Mouse (Mus musculus) lung, adult 2 months (tissue): ENCODE data around the gene Ces1e.

Experiments
- CTCF ChIP-seq: fragments of 200-500 bp; IDR thresholded peaks from 2 replicates; pipeline ENCODE4 v1.5.1; 2011; ENCODE audit warnings: mild to moderate bottlenecking, low read length, control low read depth; ENCODE audit not compliant: insufficient read depth
- POLR2A ChIP-seq: fragments of 200-500 bp; IDR thresholded peaks from 2 replicates; pipeline ENCODE4 v1.6.1; 2011; ENCODE audit warnings: low read depth, mild to moderate bottlenecking, control low read depth, low read length, borderline replicate concordance; ENCODE audit errors: extremely low read depth

DNA sequence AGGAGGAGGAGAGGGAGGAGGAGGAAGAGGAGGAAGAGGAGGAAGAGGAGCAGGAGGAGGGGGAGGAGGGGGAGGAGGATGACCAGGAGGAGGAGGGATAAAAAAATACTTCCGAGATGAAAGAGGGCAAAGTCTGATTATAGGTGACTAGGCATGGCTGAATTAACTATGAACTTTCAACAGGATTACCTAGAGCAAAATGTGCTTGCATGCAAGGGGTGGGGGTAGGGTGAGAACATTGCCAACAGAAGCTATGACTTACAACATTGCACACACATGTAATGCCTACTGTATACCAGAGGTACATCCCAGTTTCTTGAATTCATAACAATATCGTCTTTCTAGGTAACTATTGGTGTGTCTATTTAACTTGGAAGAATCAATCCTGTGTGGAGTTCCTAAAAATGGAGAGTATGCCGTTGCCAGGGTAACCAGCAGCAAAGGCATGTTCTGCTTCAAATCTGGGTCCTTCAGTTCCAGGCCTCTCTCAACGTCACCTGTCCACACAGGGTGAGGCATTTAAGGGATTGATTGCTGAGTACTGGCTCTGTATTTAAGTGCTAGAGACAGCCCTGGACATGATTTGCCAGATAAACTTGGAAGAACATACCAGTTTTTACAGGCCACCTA is 48.9 kb upstream of the Ces1e start:
- no peak for TF ChIP-seq CTCF
- no peak for TF ChIP-seq POLR2A
